Mouse (Mus musculus): ENCODE data around the gene Tnni3k. TPM values are rescaled to one million over a fixed set of nuclear protein-coding genes. Genes with fewer than 3 reads are reported as not detected.

Gene Tnni3k
- total RNA-seq, 2 experiments from 2014 or later, result 0.45 to 0.61 TPM

DNA sequence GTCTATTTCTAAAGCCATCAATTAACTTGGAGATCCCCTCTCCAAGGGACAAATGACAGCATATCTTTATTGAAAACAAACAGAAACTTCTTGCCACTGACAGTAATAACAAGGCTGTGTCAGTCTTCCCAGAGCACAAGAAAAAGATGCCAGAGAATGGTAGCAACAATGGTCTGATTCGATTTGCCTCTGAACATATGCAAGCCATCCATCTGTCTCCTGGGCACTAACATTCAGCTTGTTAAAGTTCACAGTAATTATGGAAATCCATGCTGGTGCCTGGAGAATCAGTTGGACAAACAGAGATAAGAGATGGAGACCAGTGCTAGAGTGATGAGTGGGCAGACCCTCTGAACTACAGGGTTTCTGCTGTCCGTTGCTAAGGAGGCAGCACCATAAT, 102.1 kb downstream of the Tnni3k start:
- DNase-seq (ENCODE audit: low spot score in 2 of 2), result no peak

DNA sequence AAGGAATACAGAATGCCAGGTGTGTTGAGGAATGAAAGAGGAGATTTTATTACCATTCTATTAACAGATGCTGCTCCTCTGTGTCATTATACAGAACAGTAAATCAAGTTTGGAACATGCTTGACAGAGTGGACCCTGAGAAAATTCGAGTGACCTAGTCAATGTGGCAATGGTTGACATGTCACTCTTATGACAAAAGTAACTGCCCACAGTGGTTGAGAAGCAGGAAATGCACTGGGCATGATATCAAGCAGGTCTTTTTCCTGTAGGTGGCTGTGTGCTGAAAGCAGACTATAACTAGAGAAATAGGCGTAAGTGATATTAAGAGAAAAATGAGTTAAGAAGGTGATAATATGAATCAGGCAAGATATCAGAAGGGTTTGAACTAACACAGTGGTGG, 105.7 kb downstream of the Tnni3k start:
- no peak for DNase-seq (ENCODE audit: low spot score in 2 of 2)

DNA sequence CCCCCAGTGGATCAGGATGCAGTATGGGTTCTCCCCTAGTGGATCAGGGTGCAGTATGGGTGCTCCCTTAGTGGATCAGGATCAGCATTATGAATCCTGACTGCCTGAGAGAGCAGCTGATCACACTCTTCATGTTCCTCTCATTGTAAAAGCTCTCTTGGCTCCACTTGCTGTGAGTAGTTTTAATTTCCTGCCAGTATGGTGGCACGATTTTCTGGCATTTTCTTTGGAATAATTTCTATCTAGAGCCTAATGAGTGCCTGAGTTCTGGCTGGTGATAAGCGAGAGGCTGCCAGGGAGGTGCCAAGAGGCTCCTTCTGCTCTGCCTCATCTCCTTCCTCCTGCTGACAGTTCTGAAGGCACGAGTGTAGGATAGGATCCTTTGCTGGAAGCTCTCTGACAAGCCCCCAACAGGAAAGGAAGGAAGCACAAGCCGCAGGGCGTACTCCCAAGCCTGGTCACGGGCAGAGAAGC, 109.5 kb downstream of the Tnni3k start:
- peak; percentile 39 to 45 for DNase-seq (ENCODE audit: low spot score in 2 of 2)

DNA sequence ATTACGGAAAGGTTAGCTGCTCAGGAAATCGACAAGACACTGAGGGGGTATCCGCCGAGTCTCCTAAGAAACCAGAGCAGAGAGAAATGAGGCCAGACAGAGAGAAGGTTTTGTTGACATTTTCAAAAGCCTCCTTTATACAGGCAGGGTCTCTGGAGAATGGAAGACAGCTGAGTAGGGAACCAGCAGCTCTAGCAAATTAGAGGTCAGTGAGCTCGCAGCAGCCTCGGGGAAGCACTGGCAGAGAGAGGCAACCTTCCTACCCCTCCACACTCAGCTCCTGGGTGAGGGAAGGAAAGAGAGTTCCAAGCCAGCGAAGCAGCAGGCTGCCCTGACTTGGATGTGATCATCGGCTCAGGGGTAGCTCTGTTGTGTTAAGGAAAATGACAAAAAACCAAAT, 127.5 kb downstream of the Tnni3k start:
- DNase-seq (ENCODE audit: low spot score in 2 of 2), result no peak

DNA sequence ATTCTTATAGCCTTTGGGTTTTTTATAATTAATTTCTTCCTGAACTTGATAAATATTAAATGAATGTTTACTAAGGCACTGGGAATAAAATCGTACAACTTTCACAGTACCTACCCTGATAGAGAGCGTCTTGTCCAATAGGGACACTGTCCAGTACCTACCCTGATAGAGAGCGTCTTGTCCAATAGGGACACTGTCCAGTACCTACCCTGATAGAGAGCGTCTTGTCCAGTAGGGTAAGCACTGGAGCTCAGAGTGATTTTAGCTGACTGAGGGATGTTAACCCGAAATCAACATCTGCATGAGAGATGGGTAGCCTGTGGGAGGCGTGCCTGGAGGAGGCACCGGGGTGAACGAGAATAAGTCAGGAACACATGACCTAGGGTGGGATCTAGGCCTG, 130.3 kb downstream of the Tnni3k start:
- DNase-seq (ENCODE audit: low spot score in 2 of 2), result no peak

DNA sequence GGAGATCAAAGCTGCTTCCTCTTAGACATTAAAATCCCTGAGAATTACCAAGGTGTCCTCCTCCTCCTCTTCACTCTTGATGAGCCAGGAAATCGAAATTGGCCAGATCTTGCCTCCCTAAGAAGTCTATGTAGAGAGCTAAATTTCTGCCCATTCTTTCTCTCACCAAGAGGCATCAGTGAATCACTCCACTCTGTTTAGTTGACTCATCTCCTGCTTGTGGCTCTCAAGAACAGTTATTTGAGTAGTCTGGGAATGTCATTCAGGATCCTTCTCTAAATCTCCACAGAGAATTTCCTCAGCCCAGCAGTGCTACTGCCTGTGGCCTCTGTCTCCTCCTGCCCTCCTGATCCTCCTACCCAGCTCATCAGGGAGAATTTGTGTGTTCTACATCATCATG, 139.6 kb downstream of the Tnni3k start:
- no peak for DNase-seq (ENCODE audit: low spot score in 2 of 2)

DNA sequence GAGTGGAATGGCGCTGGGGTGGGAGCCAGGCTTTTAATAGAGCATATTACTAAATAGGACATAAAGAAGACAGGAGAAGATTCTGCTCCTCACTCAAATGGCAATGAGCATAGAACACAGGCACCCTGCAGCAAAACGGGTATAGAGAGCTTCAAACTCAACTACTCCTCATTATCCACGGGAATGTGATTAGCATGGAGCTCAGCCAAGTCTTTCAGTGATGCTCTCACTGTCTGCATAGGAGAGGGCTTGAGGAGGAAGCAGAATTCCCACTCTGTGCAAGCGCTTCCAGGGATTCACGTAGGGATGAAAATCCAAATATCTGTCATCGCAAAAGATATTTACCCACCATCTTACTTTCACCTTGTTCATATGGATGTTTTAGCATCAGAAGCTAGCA, 141.6 kb downstream of the Tnni3k start:
- DNase-seq (ENCODE audit: low spot score in 2 of 2), result no peak

DNA sequence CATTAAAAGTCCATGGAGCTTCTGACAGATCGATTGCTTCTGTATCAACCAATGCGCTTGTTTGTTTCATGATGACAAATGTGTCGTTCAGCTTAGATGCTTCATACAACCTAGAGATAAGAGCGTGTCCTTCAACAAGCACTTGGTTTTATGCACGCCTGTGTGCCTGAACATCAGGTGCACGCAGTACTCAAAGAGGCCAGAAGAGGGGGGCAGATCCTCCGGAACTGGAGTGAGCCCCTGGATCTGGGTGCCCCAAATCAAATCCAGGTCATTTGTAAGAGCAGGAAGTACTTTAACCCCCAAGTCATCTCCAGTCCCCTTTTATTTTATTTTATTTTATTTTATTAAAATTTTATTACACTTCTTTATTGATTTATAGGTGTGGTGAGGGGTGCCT, 158.5 kb downstream of the Tnni3k start:
- no peak for DNase-seq (ENCODE audit: low spot score in 2 of 2)

DNA sequence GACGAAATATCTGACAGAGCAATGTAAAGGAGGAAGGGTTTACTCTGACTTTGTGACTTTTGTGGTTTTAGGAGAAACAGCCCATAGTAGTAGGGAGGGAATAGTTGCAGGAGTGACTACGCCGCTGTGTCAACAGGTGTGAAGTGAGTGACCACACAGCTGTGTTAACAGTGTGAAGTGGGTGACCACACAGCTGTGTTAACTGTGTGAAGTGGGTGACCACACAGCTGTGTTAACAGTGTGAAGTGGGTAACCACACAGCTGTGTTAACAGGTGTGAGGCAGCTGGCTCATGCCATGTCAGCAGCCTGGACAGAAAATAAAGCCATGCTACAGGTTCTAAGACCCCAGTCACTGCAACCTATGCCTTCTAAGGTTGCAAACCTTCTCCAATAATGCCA, 162.0 kb downstream of the Tnni3k start:
- DNase-seq (ENCODE audit: low spot score in 2 of 2), result no peak

DNA sequence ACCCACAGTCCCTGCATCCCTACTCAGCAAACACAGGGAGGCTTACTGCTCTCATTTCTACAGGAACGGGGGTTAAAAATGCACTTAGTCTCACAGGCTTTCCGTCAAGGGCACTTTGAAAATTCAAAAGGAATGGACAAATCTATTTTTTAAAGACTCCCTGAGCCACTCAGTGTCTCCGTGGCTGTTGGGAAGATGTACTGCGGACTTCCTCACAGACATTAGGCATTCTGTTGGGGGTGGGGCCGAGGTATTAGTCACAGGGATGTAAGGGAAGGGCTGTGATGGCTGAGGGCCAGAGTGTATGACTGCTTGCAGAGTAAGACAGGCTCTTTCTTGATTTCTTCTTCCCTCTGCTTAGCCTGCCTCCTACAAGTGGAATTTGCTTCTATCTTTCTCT, 169.8 kb downstream of the Tnni3k start:
- peak; percentile 9 to 17 for DNase-seq (ENCODE audit: low spot score in 2 of 2)

DNA sequence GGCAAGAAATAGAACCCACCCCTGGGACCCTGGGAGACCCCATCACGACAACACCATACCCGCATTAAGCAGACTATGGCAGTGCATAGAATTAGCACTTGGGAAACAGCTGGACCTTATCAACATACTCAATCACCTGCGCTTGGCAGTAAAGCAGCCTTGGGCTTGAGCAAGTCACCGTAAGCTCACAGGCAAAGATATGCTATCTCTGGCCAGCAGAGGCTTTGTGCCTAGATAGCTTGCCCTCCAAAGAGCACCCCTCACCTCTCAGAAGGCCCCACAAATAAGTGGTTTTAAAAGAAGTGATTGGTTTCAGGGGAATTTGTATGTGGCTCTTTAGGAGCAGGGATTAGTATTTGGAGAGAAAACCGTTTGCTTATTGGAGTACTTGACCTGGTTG, 170.2 kb downstream of the Tnni3k start:
- DNase-seq (ENCODE audit: low spot score in 2 of 2), result no peak

DNA sequence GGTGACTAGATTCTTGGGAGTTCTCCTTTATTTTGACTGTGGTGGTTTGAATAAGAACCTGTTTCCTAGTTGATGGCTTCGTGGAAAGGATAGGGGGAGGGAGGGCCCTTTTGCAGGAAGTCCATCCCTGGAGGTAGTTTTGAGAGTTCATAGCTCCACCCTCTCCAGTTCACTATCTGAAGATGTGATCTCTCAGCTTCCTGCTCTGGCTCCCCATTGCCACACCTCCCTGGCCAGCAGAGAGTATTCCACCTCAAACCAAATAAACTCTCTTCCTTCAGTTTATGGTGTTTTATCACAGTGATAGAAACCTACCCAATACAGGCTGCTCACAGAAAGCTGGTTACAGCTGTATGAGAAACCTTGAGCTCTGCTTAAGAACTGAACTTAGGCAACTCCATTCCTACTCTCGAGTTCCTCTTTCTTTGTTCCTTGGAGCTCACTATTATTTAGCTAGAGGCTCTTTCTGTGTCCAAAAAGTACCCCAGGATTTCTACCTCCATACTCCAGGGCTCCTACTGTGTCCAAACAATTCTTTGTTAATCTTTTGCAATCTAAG, 173.7 kb downstream of the Tnni3k start:
- no peak for DNase-seq (ENCODE audit: low spot score in 2 of 2)

DNA sequence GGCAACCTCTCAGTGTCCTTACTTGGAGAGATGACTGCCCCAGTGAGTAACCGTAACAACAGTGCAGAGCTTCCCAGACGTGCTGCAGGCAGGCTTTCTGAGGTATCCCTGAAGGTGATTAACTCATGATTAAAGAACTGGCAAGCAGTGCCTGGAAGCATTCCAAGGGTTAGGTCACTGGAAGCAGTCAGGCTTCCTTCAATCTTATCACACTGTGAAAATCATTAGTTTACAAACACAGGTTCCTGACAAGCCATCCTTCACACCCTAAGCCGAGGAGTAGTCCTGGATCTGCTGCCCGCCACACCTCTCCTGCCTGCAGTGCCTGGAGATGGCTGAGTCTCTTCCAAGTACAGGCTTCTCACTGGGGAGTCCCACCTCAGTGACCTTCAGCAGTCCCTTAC, 174.7 kb downstream of the Tnni3k start:
- no peak for DNase-seq (ENCODE audit: low spot score in 2 of 2)

DNA sequence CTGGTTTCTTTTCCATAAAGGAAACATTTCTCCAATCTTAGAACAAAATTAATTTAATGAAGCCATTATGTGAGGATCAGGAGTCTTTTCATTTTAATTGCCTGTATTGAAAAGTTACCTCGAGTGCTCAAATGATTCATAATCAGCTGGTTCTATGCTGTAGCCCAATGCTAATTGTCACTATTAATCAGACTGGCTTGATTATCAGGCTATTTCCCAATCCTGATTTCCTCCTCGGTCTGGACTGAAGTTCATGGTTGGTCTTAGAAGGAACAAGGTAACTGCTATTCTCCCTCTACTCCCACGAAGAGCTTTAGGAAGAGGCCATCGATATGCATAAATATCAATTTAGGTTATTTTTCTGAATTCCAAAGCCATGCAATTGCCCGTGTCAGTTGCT, 175.1 kb downstream of the Tnni3k start:
- no peak for DNase-seq (ENCODE audit: low spot score in 2 of 2)

DNA sequence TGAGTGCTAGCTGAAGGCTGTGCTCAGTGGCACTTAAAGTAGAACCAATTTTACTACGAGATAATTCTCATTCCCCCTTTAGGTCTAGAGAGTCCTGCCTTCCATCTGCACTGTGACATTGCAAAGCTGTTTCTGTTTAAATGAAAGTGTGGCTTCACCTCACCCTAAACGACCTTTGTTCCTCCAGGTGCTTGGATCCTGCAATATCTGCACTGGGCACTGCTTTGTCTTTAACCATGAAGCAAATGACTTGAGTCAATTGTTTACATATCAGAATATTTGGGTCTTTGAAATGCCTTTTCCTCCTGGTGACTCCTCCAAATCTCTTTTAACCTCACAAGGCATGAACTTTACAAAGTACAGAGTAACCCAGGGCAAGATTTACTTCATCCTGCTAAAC, 175.7 kb downstream of the Tnni3k start:
- no peak for DNase-seq (ENCODE audit: low spot score in 2 of 2)

DNA sequence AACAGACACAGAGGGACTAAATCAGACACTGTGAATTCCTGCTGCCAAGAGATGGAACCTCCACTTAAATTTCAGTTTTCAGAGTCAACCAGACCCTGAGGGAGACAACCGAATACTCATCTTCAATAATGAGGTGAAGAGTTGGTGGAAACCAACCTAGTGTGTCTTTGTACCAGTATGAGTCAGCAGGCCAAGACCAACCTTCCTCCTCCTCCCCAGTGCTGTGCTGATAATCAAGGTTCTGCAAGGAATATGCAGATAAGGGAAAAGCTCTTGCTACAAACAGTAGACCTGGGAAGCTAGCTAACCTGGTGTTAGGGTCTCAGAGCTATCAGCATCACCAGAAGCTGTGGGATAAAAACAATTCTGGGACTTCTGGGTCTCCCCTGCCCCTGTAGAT, 176.1 kb downstream of the Tnni3k start:
- DNase-seq (ENCODE audit: low spot score in 2 of 2), result no peak

DNA sequence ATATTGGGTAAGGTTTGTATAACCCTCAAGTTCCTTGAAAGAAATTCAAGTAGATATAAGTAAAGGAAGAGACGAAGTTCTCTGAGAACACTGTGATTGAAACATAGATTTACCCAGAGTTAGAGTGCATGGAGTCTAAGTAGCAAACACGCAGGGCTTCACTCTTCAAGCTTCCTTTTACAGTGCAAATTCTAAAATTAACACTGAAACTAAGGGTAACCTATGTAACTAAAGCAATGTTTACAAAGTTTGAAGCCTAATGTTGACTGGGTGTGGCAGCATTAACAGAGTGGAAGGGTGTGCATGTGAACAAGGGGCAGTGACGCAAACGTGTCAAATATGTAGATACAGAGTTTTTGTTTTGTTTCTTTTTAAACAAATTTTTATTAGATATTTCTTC, 186.4 kb downstream of the Tnni3k start:
- DNase-seq (ENCODE audit: low spot score in 2 of 2), result no peak

DNA sequence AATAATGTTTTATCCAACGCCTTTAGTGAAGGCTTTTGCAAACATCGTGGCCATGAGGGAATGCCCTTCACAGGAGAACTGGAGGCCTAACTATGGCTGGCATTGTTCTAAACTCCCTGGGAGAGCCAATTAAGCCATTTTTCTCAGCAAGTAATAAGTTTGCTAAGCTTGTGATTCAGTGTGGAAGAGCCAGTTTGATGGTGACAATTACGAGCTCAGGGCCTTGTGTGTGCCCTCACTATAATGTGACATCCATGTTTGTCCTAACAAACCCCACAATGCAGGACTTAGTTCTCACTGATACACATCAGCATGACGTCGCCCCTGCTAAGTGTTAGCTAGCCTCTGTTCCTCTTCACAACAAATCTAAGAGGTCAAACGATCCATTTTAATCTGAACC, 193.3 kb downstream of the Tnni3k start:
- DNase-seq (ENCODE audit: low spot score in 2 of 2), result no peak

DNA sequence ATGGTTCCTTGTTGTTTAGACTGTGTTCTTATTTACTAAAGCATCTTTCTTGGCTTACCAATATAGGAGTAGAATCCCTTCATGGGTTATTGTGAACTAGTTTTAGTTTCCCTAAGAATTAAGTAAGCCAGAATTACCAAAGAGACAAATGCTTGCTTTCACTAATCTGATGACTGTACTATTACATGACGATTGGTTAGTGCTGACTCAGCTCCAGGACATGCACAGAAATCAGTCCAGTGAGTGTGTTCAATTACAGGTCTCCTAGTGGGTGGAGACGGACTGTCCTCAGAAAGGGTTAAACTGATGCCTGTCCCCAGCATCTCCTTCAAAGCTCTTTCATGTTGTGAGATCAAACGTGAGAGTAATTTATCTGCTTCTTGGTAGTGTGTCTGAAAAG, 195.5 kb downstream of the Tnni3k start:
- no peak for DNase-seq (ENCODE audit: low spot score in 2 of 2)

DNA sequence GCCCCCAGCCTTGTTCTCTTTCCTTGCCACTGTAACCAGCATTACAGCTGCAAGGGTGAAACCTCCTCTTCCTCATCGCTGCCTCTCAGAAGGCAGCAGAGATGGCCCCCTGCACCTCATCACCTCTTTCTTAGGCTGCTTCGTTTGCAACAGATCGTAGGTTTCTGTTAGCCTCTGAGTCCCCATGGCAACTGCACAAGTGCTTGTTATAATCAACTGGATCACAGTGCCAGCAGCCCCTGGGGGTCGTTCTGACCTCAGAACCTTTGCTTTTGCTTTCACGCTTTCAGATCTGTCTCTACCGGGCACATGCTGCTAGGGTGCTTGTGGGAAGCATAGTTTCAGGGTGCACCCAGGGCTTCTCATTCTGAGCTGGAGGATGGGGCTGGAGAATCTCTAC, 201.9 kb downstream of the Tnni3k start:
- no peak for DNase-seq (ENCODE audit: low spot score in 2 of 2)

DNA sequence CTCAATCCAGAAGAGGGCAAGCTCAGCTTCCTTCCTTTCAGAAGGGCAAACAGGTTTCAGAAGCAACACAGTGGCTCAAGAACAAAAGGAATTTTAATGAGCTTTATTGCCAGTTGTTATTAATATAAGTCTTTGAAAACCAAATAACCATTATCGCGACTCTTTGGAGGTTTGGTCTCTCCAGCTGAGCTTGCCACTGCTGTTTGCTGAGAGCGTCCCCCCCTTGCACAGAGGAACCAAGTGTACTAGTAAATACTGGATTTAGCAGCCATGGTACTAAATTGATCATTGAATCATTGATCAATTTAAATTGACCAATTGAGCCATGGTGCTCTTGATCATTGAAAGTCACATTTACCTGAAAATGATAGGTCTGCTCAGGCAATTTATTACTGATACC, 202.9 kb downstream of the Tnni3k start:
- DNase-seq (ENCODE audit: low spot score in 2 of 2), result no peak

DNA sequence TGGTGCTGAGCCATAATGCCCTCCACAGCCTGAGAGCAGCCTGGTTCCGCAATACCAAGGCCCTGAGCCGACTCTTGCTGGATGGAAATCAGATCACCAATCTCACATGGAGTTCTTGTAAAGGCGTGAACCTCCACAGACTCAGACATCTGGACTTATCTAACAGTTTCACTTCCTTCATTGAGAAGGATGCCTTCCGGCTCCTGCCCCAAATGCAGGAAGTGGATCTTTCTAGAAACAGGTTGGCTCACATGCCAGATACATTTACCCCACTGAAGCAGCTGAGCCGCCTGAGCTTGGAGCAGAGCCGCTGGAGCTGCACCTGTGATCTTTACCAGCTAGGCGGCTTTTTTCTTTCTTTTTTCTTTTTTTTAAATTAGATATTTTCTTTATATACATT, 213.0 kb downstream of the Tnni3k start:
- no peak for DNase-seq (ENCODE audit: low spot score in 2 of 2)

DNA sequence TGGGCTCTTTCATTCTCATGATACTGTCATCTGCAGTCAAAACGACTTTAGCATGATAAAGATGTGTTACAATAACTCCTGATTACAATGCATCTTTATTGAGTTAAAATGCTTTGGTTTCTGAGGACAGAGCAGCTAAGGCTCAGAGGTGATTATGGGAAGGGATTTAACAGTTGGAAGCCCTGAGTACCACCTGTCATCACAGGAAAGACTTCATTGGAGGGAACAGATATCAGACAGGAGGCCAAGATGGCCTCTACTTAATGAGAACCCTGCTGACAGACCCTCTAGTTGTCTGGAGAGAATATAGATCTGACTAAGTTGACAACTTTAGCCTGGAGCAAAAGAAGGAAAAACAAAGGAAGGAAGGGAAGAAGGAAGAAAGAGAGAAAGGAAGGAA, 214.1 kb downstream of the Tnni3k start:
- DNase-seq (ENCODE audit: low spot score in 2 of 2), result no peak

DNA sequence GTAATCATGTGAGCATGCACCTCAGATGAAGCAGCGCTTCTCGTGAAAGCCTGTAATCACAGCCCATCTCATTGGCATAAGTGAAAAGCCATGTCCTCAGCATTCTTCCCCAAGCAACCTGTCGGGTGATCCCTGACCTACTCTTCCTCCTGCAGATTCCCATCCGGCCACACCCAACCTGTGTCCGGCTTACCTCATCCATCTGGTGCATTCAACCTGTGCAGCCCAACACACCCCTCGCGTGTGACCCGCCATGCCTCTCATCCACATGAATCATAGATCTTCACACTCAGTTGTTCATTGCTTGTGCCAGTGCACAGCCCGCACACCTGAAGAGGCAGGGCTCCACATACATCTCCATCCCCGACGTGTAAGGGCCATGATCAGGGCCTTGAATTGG, 217.3 kb downstream of the Tnni3k start:
- no peak for DNase-seq (ENCODE audit: low spot score in 2 of 2)
